Mouse (Mus musculus) limb, embryonic 11.5 days (tissue): ENCODE results near the gene Vezf1. TPM values are rescaled to one million over a fixed set of nuclear protein-coding genes. Genes with fewer than 3 reads are reported as not detected.
A peak's percentile ranks its signal among the peaks of the same experiment; 100 is the strongest.

Experiments
- ATAC-seq: fragments of 200-750 bp; cut with Nextera tagmentation; 2 replicates; pipeline ENCODE4 v1.8.0; 2017; ENCODE audit warnings: low read depth; ENCODE audit not compliant: insufficient number of reproducible peaks, low FRiP score, low TSS enrichment
- DNase-seq: peaks from one replicate; pipeline ENCODE4 v3.0.0-alpha.2; 2015; ENCODE audit warnings: low spot score
- H3K27ac ChIP-seq: fragments of 300-500 bp; sonication (generic); replicated peaks from 2 replicates; pipeline ENCODE4 v1.5.1; 2014; ENCODE audit warnings: low read depth, mild to moderate bottlenecking, low read length
- H3K27me3 ChIP-seq: fragments of 300-500 bp; sonication (generic); 2 replicates; pipeline ENCODE4 v1.6.1; 2014; ENCODE audit warnings: mild to moderate bottlenecking, low read length, mixed read lengths; ENCODE audit not compliant: control insufficient read depth, insufficient read depth
- H3K36me3 ChIP-seq: fragments of 300-500 bp; sonication (generic); 2 replicates; pipeline ENCODE4 v1.6.1; 2014; ENCODE audit warnings: mild to moderate bottlenecking, low read length, moderate library complexity, mixed read lengths; ENCODE audit not compliant: control insufficient read depth, insufficient read depth
- H3K4me1 ChIP-seq: fragments of 300-500 bp; sonication (generic); 2 replicates; pipeline ENCODE4 v1.6.1; 2014; ENCODE audit warnings: low read length, mixed read lengths; ENCODE audit not compliant: control insufficient read depth, insufficient read depth
- H3K4me2 ChIP-seq: fragments of 300-500 bp; sonication (generic); 2 replicates; pipeline ENCODE4 v1.6.1; 2014; ENCODE audit warnings: low read depth, mild to moderate bottlenecking, moderate library complexity; ENCODE audit not compliant: severe bottlenecking
- H3K4me3 ChIP-seq: fragments of 300-500 bp; sonication (generic); 2 replicates; pipeline ENCODE4 v1.5.1; 2014; ENCODE audit warnings: low read depth, low read length
- H3K9ac ChIP-seq: fragments of 300-500 bp; sonication (generic); 2 replicates; pipeline ENCODE4 v1.6.1; 2014; ENCODE audit warnings: mild to moderate bottlenecking, low read length
- H3K9me3 ChIP-seq: fragments of 300-500 bp; sonication (generic); 2 replicates; pipeline ENCODE4 v1.6.1; 2016; ENCODE audit warnings: low read length; ENCODE audit not compliant: control insufficient read depth
- WGBS: fragments of 180-500 bp; shearing (Covaris S2); extraction: QIAGEN DNeasy Blood & Tissue Kit; methylation state at CpG from one replicate; pipeline ENCODE4 v1.1.7; 2014; 5-methylcytosine and 5-hydroxymethylcytosine counted together
- polyA plus RNA-seq: library from polyadenylated mRNA; unstranded; fragments of >200 nt; fragmentation: Nextera tagmentation; extraction: Ambion mirVana; gene quantifications from 2 replicates; pipeline ENCODE4 v1.2.1, GENCODE M21; 2014

Vezf1 gene
- 63.7 and 67.5 TPM in 2 replicates for polyA plus RNA-seq

- peak within 1 kb of the TSS; percentile 74 for H3K4me2 ChIP-seq
- H3K27me3 ChIP-seq: no peaks in the 10 kb centered on the region
- ATAC-seq: peak; percentile 77
Measured at GRCm38 (mm10) chr11:88067586-88068410, at the start of gene Vezf1. Gene Vezf1 (plus strand): TSS chr11:88068279.

GRCm38 (mm10) chr11:88023933-88024332, 44.1 kb upstream of the Vezf1 start:
- 91% methylated on average over 2 of the region's 2 CpGs for WGBS
- DNase-seq: no peak
- H3K9me3 ChIP-seq: no peaks in the 10 kb centered on the region
- H3K36me3 ChIP-seq: no peaks in the 10 kb centered on the region
- H3K27ac ChIP-seq: no peak overlapping the region
- H3K27me3 ChIP-seq: no peaks in the 10 kb centered on the region
- H3K4me2 ChIP-seq: no peak overlapping the region
- ATAC-seq: no peak
- no peak overlapping the region for H3K9ac ChIP-seq
- H3K4me3 ChIP-seq: no peak overlapping the region
- H3K4me1 ChIP-seq: no peaks in the 10 kb centered on the region

More at GRCm38 (mm10) chr11:88067586-88068410, at the start of gene Vezf1:
- no peaks in the 10 kb centered on the region for H3K9me3 ChIP-seq
- H3K4me1 ChIP-seq: peaks cover 14% of the 10 kb centered on the region
- peak; percentile 87 for DNase-seq
- WGBS: under 1% methylated on average over 49 of the region's 81 CpGs
- peak within 1 kb of the TSS; percentile 98 for H3K4me3 ChIP-seq
- peak within 1 kb of the TSS; percentile 97 for H3K27ac ChIP-seq
- H3K36me3 ChIP-seq: no peaks in the 10 kb centered on the region
- peak within 1 kb of the TSS; percentile 99 for H3K9ac ChIP-seq

GRCm38 (mm10) chr11:88027391-88028035, 40.6 kb upstream of the Vezf1 start:
- H3K36me3 ChIP-seq: no peaks in the 10 kb centered on the region
- ATAC-seq (no peak), DNase-seq (no peak)
- no peaks in the 10 kb centered on the region for H3K27me3 ChIP-seq
- H3K27ac ChIP-seq: no peak overlapping the region
- H3K4me1 ChIP-seq: no peaks in the 10 kb centered on the region
- no peak overlapping the region for H3K9ac ChIP-seq
- no peak overlapping the region for H3K4me3 ChIP-seq
- 79% methylated on average over 9 of the region's 9 CpGs for WGBS
- H3K9me3 ChIP-seq: no peaks in the 10 kb centered on the region
- no peak overlapping the region for H3K4me2 ChIP-seq

DNA sequence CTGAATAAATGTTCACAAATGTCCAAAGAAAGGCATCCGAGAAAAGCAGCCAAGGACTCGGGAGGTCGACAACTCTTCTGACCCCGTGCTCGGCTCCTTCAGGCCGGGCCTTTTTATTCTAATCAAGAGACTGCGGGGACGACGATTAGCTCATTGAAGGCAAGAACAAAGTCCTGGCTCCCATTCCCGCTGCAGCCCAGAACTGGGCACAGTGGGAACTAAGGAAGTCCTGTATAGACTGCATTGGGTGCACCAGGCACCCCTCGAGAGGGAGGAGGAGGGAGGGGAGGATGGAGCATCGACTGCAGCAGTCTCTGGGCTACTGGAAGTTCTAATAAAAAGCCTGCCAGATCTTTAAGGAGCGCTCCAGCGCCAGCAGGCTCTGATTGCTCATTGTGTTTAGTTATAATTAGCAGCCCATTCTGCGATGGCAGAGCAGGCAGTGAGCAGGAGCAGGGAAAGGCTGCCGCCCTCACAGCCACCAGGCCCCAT, 39.8 kb upstream of the Vezf1 start:
- H3K27me3 ChIP-seq: no peaks in the 10 kb centered on the region
- H3K36me3 ChIP-seq: no peaks in the 10 kb centered on the region
- 22% methylated on average over 16 of the region's 16 CpGs for WGBS
- H3K9me3 ChIP-seq: no peaks in the 10 kb centered on the region
- H3K4me1 ChIP-seq: no peaks in the 10 kb centered on the region
- no peak overlapping the region for H3K27ac ChIP-seq
- H3K9ac ChIP-seq: no peak overlapping the region
- no peak overlapping the region for H3K4me3 ChIP-seq
- ATAC-seq (no peak), DNase-seq (no peak)
- no peak overlapping the region for H3K4me2 ChIP-seq

GRCm38 (mm10) chr11:88030219-88030618, 37.9 kb upstream of the Vezf1 start:
- Histone ChIP-seq H3K4me2 (no peak overlapping the region), H3K36me3 (no peaks in the 10 kb centered on the region), H3K27ac (no peak overlapping the region), H3K27me3 (no peaks in the 10 kb centered on the region), H3K9ac (no peak overlapping the region), H3K4me3 (no peak overlapping the region), H3K4me1 (no peaks in the 10 kb centered on the region), H3K9me3 (no peaks in the 10 kb centered on the region)
- ATAC-seq (no peak), DNase-seq (no peak)
- 86% methylated on average over 7 of the region's 7 CpGs for WGBS

DNA sequence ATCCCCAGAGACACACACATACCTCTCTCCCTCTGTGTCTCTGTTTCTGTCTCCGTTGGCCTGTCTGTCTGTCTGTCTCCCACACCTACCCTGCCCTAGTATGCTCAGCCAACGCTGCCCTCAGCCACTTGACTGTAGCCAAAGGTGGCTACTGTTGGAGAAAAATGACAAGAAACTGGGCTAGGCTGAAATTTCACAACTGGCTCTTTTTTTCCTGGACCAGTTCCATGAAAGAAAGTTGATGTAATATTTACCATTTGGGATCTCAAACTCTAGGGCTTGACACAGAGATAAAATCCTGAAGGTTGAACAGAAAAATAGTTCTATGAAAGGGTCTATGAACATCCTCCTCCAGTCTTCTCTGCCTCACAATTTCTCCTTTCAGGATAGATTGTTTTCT, 37.2 kb upstream of the Vezf1 start:
- H3K9ac ChIP-seq: no peak overlapping the region
- H3K4me3 ChIP-seq: no peak overlapping the region
- no peak for DNase-seq
- ATAC-seq: no peak
- no peak overlapping the region for H3K4me2 ChIP-seq
- no peaks in the 10 kb centered on the region for H3K27me3 ChIP-seq
- no peak overlapping the region for H3K27ac ChIP-seq
- no peaks in the 10 kb centered on the region for H3K4me1 ChIP-seq
- WGBS: 85% methylated on average over 2 of the region's 2 CpGs
- H3K9me3 ChIP-seq: no peaks in the 10 kb centered on the region
- H3K36me3 ChIP-seq: no peaks in the 10 kb centered on the region

GRCm38 (mm10) chr11:88031753-88032152, 36.3 kb upstream of the Vezf1 start:
- no peak for ATAC-seq
- no peak for DNase-seq
- H3K4me3 ChIP-seq: no peak overlapping the region
- no peak overlapping the region for H3K27ac ChIP-seq
- no peaks in the 10 kb centered on the region for H3K4me1 ChIP-seq
- H3K4me2 ChIP-seq: no peak overlapping the region
- H3K36me3 ChIP-seq: no peaks in the 10 kb centered on the region
- H3K9me3 ChIP-seq: no peaks in the 10 kb centered on the region
- WGBS: 86% methylated on average over 5 of the region's 5 CpGs
- no peaks in the 10 kb centered on the region for H3K27me3 ChIP-seq
- H3K9ac ChIP-seq: no peak overlapping the region

GRCm38 (mm10) chr11:88035970-88036369, 32.1 kb upstream of the Vezf1 start:
- no peak for ATAC-seq
- Histone ChIP-seq H3K36me3 (no peaks in the 10 kb centered on the region), H3K27me3 (no peaks in the 10 kb centered on the region), H3K4me3 (no peak overlapping the region), H3K4me1 (no peaks in the 10 kb centered on the region), H3K9ac (no peak overlapping the region), H3K4me2 (no peak overlapping the region), H3K27ac (no peak overlapping the region), H3K9me3 (no peaks in the 10 kb centered on the region)
- WGBS: 68% methylated on average over 7 of the region's 7 CpGs
- no peak for DNase-seq
